Mouse (Mus musculus) thymus, postnatal 14 days (tissue): ENCODE measurements around the gene Srgap3.
A peak's percentile ranks its signal among the peaks of the same experiment; 100 is the strongest.

ENCODE experiments used
- DNase-seq: peaks from one replicate; pipeline ENCODE4 v3.0.0; 2021

Srgap3 gene

GRCm38 (mm10) chr6:112946895-112947436 is at the start of gene Srgap3:
Gene Srgap3 (minus strand): TSS chr6:112947266.
- peak; percentile 62 for DNase-seq

DNA sequence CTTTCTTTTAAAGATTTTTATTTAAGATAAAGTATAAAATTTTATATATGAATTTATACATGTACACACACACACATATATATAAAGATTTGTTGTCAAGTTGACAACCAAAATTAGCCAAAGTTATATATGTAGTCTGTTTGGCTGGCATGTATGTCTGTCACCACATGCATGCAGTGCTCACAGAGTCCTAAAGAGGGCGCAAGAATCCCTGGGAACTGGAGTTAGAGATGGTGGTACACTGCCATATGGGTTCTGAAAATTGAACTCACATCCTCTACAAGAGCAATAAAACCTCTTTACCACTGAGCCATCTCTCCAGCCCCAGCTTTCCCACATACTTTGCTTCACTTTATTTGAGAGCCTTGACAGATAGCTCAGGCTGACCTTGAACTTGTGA is 48.6 kb upstream of the Srgap3 start:
- no peak for DNase-seq

GRCm38 (mm10) chr6:112990119-112990518 is 43.1 kb upstream of the Srgap3 start:
- no peak for DNase-seq

DNA sequence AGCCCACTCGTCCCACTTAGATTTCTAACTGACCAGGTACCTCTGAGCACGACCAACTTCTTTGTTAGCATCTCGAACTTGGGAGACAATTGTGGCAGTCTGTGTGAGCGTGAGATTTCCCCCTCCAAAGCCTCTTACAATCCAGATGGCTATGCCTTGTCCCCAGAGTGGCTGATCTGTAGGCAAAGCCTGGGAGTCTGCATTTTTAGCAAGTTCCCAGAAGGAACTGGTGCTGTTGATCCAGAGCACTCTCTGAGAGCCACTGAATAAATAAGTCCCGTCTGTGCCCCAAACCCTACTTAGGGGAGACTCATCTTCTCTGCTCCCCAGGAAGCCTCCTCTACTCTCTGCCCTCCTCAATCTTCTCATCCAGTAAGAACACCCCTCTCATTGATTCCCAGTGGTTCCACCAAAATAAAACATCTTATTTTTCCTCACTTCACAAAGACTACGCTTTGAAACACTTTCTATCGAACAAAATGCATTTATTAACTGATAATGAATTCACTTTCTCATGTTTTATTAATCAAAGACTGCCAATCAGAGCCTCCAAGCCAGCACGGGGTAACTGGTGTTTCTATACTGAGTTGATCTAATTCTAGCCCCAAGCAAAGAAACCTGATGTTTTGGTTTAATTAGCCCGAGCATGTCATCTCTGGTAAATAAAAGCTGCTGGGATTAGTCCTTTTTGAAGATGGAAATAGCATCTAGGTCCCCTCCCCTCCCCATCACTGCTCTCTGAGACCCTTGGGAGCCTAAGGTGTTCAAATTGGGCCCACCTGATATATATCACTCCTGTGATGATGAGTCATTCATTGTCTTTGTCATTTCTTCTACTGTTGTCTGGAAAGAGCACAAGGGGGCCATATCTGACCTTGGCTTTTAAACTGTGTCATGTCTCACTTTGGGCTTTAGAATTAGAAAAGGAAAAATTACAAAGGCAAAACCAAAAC is 38.6 kb upstream of the Srgap3 start:
- DNase-seq, result no peak

DNA sequence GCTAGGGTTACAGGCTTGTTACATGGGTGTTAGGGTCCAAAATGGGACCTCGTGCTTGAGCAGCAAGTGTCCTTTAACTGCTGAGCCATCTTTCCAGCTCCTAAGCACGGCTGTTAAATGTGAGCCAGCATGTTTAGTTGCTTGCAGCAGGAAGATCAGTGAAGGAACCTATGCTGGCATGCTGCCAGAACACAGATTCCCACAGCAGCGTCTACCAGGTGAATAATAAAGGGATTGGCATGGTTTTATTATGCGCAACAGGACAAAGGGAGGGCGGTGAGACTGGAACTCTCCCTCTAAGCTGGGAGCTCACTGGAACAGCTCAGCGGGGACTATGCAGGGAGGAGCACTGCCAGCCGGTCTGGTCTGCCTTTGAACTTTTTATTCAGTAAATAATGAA is 35.2 kb upstream of the Srgap3 start:
- no peak for DNase-seq

DNA sequence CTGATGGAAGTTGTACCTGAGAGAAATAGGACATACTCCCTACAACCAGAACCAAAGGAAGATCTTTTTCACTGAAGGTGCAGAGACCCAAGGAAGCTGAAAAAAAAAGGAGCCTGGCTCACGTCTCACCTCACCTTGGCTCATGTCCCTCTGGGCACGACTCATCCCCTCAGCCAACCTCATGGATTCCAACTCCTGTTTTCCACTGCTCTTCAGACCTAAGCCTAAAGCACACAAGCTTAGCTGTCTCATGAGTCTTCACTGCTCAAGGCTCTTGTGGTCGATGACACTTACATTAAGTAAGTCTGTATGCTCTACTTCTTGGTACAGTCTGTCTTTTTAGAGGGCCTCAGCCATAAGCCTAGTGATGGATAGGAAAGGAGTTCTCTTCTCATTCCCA is 31.9 kb upstream of the Srgap3 start:
- no peak for DNase-seq

- DNase-seq, result no peak
Measured at GRCm38 (mm10) chr6:112977246-112977645, 30.2 kb upstream of the Srgap3 start.

DNA sequence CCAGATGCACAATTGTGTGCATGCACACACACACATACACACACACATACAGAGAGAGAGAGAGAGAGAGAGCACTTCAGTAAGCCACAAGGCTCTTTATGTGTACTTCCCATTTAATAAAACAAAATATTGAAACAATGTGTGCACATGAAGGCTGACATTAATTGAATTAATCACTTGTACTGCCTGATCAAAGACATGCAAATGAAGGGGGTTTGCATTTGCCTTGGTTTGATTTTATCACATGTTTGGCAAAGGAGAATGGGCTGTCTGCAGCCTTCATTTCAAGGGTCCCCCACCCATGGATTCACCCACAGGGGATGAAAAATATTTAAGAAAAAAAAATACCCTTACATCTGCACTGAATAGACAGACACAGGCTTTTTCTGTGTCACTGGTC is 29.5 kb upstream of the Srgap3 start:
- DNase-seq, result no peak

DNA sequence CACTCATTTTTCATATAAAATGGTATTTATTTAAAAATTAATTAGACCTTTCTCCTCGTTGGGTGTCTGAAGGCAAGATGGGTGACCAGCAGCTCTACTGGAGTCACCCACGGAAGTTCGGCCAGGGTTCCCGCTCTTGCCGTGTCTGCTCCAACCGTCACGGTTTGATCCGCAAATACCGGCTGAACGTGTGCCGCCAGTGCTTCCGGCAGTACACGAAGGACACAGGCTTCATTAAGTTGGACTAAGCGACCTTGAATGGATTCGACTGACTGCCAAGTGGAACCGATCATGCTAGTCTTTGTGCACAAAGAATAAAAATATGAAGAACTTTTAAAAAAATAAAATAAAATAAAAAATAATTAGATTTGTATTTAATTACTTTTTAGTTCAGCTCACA is 29.1 kb upstream of the Srgap3 start:
- DNase-seq, result no peak

DNA sequence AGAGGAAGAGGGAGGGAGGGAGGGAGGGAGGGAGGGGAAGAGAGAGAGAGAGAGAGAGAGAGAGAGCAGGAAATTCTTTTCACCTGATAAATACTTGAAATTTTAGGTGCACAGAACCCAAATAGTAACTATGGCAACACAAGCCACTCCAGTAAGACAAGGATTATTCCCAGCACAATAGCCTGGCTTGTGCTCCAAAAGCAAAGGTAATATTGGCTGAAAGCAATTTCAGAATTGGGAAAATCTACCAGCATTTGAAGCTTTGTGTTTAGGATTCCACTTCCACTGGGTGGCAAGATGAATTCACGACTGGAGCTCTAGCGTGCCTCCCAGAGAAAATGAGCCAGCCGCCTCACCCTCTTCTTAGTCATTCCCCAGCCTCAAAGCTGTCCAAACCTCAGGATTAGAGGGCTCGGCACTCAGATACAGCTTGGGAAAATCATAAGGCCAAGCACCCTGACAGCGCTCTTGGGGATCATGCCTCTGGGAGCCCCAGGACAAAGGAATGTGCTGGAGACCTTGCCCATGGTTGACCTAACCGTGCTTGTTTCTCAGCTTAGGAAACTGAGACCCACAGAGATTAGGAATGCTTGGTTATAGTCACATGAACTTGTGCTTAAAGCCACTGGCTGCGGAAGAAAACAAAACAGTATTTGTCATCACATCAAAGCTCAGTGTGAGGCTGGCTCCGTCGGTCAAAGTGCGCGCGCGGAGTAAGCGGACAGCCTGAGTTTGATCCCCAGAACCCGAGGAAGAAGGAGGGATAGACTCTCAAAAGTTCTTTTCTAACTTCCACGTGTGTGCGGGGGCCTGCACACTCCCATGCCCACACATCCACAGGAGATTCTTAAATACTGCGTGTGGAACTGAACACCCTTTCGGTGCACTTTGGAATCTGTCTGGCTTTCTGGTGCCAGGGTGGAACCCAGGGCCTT is 27.0 kb upstream of the Srgap3 start:
- DNase-seq, result no peak

DNA sequence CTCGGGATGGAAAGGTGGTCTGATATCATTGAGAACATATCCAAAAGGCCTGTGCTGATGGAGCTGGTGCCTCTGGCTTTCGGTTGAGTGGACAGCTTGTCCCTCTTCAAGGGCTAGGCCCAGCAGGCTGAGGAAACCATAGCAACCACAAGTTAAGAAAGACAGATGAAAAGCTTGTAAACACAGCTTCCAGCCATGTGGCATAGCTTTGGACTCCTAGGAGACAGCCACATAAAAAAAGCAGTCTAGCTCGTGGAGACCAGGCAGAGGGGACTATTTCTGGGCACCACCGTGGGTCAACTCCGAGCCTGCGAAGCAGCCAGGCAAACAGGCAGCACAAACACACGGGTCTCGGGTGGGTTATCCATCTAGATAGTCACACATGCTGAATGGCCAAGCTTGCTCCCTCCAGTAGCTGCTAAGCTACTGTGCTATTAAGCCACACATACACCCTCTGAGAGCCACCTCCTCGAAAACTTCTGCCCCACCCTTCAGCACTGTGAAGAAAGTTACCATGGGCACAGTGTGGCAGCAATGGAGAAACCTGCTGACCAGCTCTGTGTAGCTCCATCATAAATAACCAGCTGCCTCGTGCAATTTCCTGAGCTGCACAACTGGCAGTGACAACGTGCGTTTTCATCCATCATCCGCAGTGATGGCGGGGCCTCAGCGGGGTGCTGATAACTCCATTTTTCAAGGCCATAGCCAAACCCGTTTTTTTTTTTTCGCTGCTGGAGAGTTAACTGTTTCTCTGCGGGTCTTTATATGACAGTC is 26.0 kb upstream of the Srgap3 start:
- DNase-seq, result no peak

DNA sequence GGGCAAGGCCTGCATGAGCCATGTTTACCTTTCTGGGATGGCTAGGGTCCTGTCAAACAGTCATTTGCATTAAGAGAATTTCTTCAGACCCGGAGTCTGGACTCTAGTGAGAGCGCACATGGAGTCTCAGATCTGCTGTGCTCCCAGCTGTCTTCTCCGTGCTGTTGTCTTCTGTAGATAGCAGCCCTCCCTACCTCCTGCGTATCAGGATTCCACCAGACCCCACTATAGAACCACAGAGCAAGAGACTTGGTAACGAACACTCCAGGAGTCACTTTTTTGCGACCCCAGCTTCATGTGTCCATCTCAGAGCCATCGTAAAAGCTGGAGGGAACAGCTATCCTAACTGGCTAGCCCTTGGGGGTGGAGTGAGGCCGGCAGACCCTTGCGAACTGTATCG is 25.1 kb upstream of the Srgap3 start:
- no peak for DNase-seq

- no peak for DNase-seq
Measured at GRCm38 (mm10) chr6:112971116-112971768, 24.2 kb upstream of the Srgap3 start.

- DNase-seq, result peak; percentile 56
Measured at GRCm38 (mm10) chr6:112967359-112967758, 20.3 kb upstream of the Srgap3 start.

DNA sequence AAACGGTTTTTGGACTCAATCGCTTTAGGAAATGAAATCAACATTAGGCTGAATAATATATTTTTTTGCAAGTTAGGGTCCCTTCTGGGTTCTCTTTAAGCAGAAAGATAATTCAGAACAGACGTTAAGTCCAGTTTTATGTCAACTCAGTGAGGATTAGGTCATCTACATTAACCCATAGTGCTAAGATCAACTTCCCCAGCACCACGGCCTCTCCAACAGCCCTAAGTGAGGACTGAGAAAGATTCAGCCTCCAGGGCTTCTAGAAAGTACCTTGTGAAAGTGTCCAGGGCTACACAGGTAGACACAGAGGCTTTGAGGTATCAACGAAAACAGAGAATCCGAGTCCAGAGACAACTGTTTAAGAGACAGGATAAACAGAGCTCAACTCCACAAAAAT is 11.3 kb upstream of the Srgap3 start:
- no peak for DNase-seq

- no peak for DNase-seq
Measured at GRCm38 (mm10) chr6:112957583-112958280, 10.7 kb upstream of the Srgap3 start.

GRCm38 (mm10) chr6:112955773-112956172 is 8.7 kb upstream of the Srgap3 start:
- no peak for DNase-seq

- no peak for DNase-seq
Measured at GRCm38 (mm10) chr6:112953905-112954304, 6.8 kb upstream of the Srgap3 start.

DNA sequence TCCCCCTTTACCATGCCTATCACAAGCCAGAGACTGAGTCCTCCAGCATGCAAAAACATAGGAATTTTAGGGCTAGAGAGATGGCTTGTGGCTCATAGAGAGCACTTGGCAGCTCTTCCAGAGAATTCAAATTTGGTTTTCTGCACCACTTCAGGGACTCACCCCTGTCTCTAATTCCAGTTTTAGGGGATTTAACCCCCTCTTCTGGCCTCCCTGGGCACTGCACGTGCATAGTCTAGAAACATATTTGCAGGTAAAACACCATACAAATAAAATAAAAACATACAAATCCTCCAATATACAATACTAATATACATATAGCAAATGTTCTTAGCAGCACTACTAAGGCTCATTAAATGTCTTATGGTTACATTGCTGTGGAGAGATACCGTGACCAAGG is 4.2 kb upstream of the Srgap3 start:
- no peak for DNase-seq

- DNase-seq, result no peak
Measured at GRCm38 (mm10) chr6:112950205-112951110, 3.4 kb upstream of the Srgap3 start.
